Mouse (Mus musculus): ENCODE measurements at regions not wholly inside any gene's neighbourhood (a gene's known extent, or its start where the extent isn't known, plus 50 kb on each side); places are given as distances from the start of the nearest gene placed in this dataset.

DNA sequence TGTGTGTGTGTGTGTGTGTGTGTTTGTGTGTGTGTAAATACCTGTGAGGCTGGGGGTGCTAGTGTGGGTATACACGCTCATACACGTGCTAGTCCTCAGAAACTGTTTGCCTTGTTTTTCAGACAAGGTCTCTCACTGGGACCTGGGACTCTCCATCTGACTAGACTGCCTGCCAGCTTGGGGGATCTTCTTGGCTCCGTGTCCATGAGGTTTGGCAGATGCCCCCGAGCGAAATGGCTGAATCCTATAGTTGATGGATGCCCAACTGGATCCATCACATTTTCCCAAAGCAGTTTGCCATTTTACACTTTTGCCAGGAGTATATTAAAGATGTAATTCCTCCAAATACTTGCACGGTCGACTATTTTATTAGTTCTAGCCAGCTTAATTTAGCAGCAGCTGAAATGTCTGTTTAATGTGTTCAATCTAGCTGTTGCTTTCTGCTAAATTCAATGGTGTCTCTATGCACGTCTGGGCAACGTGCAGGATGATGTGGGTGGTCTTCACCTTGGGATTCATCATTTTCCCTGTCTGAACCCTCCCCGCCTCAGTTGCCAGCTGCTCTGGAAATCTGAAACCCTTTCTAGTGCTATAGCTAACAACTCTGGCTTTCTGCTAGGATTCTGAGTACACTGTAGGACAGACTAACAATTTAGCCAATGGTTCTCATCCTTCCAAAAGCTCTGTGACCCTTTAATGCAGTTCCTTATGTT, 213.3 kb upstream of the Lrig3 start:
- no peak overlapping the region for H3K9ac ChIP-seq (replicated peaks; ENCODE audit: low read depth, low read length)
- 73% methylated on average over 10 of the region's 10 CpGs for WGBS
- no peak for DNase-seq (ENCODE audit: low spot score)
- H3K9me3 ChIP-seq (replicated peaks; ENCODE audit: control insufficient read depth, low read length): no peaks in the 10 kb centered on the region
- ATAC-seq (ENCODE audit: insufficient read depth, low read depth): no peak
- H3K4me1 ChIP-seq (ENCODE audit: control insufficient read depth, insufficient read depth): no peaks in the 10 kb centered on the region
- no peaks in the 10 kb centered on the region for H3K36me3 ChIP-seq (replicated peaks; ENCODE audit: control insufficient read depth, insufficient read depth, low read length)
- no peak overlapping the region for H3K4me3 ChIP-seq (ENCODE audit: low read depth, low read length)
- no peak overlapping the region for H3K4me2 ChIP-seq (ENCODE audit: low read depth, low read length)
- TF ChIP-seq EP300 (IDR thresholded peaks at IDR 0.05; ENCODE audit: low read depth): no peak
- no peak for TF ChIP-seq CTCF (IDR thresholded peaks at IDR 0.05; ENCODE audit: low read depth)
- no peak overlapping the region for H3K27ac ChIP-seq (ENCODE audit: low read depth)
- H3K27me3 ChIP-seq (ENCODE audit: control insufficient read depth, insufficient read depth, low read length): no peaks in the 10 kb centered on the region

DNA sequence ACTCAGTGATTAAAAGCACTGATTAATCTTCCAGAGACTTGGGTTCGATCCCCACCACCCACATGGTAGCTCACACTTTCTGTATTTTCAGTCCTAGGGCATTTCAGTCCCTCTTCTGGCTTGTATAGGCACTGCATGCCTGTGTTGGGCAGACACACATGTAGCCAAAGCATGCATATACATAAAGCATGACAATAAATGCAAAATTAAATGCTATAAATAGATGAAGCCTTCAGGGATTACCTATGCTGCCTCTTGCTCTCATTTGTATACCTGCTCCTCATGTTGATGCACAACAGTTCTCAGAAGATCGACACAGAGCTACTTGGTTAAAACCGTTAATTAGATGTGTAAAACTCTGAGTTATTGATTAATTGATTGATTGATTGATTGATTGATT, 206.8 kb upstream of the Lrig3 start:
- DNase-seq (ENCODE audit: low spot score) (no peak), ATAC-seq (ENCODE audit: insufficient read depth, low read depth) (no peak)
- Histone ChIP-seq H3K4me3 (ENCODE audit: low read depth, low read length) (no peak overlapping the region), H3K4me1 (ENCODE audit: control insufficient read depth, insufficient read depth) (no peaks in the 10 kb centered on the region), H3K9me3 (replicated peaks; ENCODE audit: control insufficient read depth, low read length) (no peaks in the 10 kb centered on the region), H3K4me2 (ENCODE audit: low read depth, low read length) (no peak overlapping the region), H3K27ac (ENCODE audit: low read depth) (no peak overlapping the region), H3K9ac (replicated peaks; ENCODE audit: low read depth, low read length) (no peak overlapping the region), H3K27me3 (ENCODE audit: control insufficient read depth, insufficient read depth, low read length) (no peaks in the 10 kb centered on the region), H3K36me3 (replicated peaks; ENCODE audit: control insufficient read depth, insufficient read depth, low read length) (no peaks in the 10 kb centered on the region)
- 90% methylated on average over 3 of the region's 3 CpGs for WGBS
- TF ChIP-seq CTCF (IDR thresholded peaks at IDR 0.05; ENCODE audit: low read depth): no peak
- TF ChIP-seq EP300 (IDR thresholded peaks at IDR 0.05; ENCODE audit: low read depth): no peak

DNA sequence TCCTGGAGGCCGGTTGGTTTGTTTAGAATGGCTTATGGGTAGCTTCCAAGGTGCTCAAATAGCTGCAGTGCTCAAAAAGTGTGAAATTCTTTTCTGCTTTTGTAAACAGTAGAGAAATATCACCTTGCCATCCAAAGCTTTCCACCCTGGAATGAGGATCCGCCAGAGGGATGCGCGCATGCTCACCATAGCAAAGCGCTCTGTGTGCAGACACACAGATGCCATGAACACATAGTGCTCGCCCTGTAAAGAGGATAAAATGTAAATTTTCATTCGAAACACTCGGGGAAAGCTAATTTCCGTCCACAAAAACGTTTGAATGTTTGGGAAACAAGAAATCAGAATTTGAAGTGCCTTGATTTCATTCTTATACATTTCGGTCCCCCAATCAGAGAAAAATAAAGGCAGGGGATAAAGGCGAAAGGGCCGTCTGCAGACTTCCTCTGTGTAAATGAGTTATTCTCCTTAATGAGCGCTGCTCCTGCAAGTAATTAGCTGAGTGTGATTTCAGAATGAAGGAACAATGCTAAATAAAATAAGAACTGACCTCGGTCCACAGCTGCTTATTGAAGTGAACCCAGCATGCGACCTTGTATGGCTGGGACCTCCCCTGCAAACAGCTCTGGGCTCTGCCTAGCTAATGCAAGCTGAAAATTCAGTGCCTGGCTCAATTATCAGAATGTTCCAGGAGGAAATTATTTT, 203.4 kb upstream of the Lrig3 start:
- no peak overlapping the region for H3K9ac ChIP-seq (replicated peaks; ENCODE audit: low read depth, low read length)
- ATAC-seq (ENCODE audit: insufficient read depth, low read depth) (no peak), DNase-seq (ENCODE audit: low spot score) (no peak)
- H3K27ac ChIP-seq (ENCODE audit: low read depth): no peak overlapping the region
- WGBS: 78% methylated on average over 16 of the region's 16 CpGs
- H3K36me3 ChIP-seq (replicated peaks; ENCODE audit: control insufficient read depth, insufficient read depth, low read length): no peaks in the 10 kb centered on the region
- no peaks in the 10 kb centered on the region for H3K27me3 ChIP-seq (ENCODE audit: control insufficient read depth, insufficient read depth, low read length)
- H3K4me3 ChIP-seq (ENCODE audit: low read depth, low read length): no peak overlapping the region
- TF ChIP-seq EP300 (IDR thresholded peaks at IDR 0.05; ENCODE audit: low read depth) (no peak), CTCF (IDR thresholded peaks at IDR 0.05; ENCODE audit: low read depth) (no peak)
- no peaks in the 10 kb centered on the region for H3K9me3 ChIP-seq (replicated peaks; ENCODE audit: control insufficient read depth, low read length)
- H3K4me2 ChIP-seq (ENCODE audit: low read depth, low read length): no peak overlapping the region
- H3K4me1 ChIP-seq (ENCODE audit: control insufficient read depth, insufficient read depth): no peaks in the 10 kb centered on the region

DNA sequence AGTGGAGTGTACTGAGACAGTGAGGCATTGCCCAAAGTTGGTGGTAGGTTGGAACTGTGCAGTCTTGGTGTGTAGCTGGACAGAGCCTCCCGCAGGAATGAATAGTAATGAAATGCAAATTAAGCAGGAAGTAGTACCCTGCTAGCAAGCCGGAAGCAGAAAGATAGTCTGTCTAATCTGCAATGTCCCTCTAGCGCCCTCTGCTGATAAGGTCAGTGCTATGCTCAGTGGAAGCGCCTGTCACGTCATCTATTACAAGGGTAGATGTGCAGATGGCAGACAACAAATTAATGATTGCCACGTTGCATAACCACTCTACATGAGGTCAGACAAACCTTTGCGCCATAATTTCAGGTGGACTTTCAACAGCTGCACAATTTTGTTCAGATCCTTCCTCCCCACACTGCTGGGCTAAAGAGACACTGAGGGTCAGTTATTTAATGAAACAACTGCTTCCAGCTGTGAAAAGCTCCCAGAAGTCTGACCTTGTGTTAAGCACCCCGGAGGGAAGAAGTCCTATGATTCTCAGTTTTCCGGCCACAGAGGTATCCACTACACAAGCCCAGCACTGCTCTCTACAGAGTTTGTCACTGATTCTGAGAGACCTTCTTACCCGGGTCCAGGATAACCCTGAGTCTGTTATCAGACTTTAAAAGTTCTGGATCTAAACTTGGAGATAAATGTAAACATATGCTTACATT, 201.4 kb upstream of the Lrig3 start:
- no peak overlapping the region for H3K4me2 ChIP-seq (ENCODE audit: low read depth, low read length)
- DNase-seq (ENCODE audit: low spot score): no peak
- no peaks in the 10 kb centered on the region for H3K4me1 ChIP-seq (ENCODE audit: control insufficient read depth, insufficient read depth)
- peak; percentile 35; the same call in 1 of the 2 replicates for TF ChIP-seq CTCF (IDR thresholded peaks at IDR 0.05; ENCODE audit: low read depth)
- no peak for TF ChIP-seq EP300 (IDR thresholded peaks at IDR 0.05; ENCODE audit: low read depth)
- no peaks in the 10 kb centered on the region for H3K9me3 ChIP-seq (replicated peaks; ENCODE audit: control insufficient read depth, low read length)
- no peaks in the 10 kb centered on the region for H3K36me3 ChIP-seq (replicated peaks; ENCODE audit: control insufficient read depth, insufficient read depth, low read length)
- 57% methylated on average over 10 of the region's 10 CpGs for WGBS
- no peak overlapping the region for H3K4me3 ChIP-seq (ENCODE audit: low read depth, low read length)
- H3K27ac ChIP-seq (ENCODE audit: low read depth): no peak overlapping the region
- ATAC-seq (ENCODE audit: insufficient read depth, low read depth): no peak
- no peaks in the 10 kb centered on the region for H3K27me3 ChIP-seq (ENCODE audit: control insufficient read depth, insufficient read depth, low read length)
- H3K9ac ChIP-seq (replicated peaks; ENCODE audit: low read depth, low read length): no peak overlapping the region

DNA sequence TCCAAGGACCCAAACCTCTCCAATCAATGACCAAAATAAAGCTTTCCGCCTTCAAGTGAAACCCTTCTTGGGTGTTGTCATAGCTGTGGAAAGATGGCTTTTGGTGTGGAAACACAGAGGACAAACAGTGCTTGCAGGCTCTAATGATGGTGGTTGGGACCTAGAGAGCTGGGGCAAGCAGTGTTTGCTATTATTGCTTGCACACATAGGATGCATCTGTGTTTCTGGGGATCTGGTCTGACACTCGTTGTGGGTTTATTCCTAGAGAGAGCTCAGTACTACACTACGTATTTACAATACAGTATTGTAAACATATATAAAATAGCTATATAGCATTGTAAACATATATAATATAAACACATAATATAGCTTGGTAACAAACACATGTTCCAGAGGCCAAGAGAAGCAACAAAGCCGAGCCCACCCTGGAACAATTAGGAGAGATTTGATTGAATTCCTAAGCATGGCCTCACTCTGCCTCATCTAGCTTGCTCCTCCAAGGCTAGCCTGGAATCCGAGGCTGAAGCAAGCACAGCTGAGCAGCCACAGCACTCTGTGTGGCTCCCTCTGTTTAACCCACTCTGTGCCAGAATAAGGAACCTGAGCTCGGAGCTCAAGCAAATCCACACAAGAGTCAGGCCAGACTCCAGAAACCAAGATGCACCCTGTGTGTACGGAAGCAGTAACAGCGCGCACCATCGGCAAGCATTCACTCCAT, 200.7 kb upstream of the Lrig3 start:
- ATAC-seq (ENCODE audit: insufficient read depth, low read depth) (no peak), DNase-seq (ENCODE audit: low spot score) (no peak)
- no peak overlapping the region for H3K4me3 ChIP-seq (ENCODE audit: low read depth, low read length)
- H3K27me3 ChIP-seq (ENCODE audit: control insufficient read depth, insufficient read depth, low read length): no peaks in the 10 kb centered on the region
- no peaks in the 10 kb centered on the region for H3K4me1 ChIP-seq (ENCODE audit: control insufficient read depth, insufficient read depth)
- no peak overlapping the region for H3K9ac ChIP-seq (replicated peaks; ENCODE audit: low read depth, low read length)
- WGBS: 75% methylated on average over 10 of the region's 10 CpGs
- no peaks in the 10 kb centered on the region for H3K9me3 ChIP-seq (replicated peaks; ENCODE audit: control insufficient read depth, low read length)
- no peak overlapping the region for H3K4me2 ChIP-seq (ENCODE audit: low read depth, low read length)
- H3K27ac ChIP-seq (ENCODE audit: low read depth): no peak overlapping the region
- TF ChIP-seq CTCF (IDR thresholded peaks at IDR 0.05; ENCODE audit: low read depth): no peak
- no peak for TF ChIP-seq EP300 (IDR thresholded peaks at IDR 0.05; ENCODE audit: low read depth)
- H3K36me3 ChIP-seq (replicated peaks; ENCODE audit: control insufficient read depth, insufficient read depth, low read length): no peaks in the 10 kb centered on the region

All from heart, postnatal 0 days (tissue).